Mouse (Mus musculus) E14TG2a.4 (cell line): ENCODE results near the gene Prickle2.

ENCODE experiments used
- CTCF ChIP-seq: conservative IDR thresholded peaks from 2 replicates; pipeline ENCODE4 v1.5.1; 2014; ENCODE audit warnings: low read length
- NANOG ChIP-seq: IDR thresholded peaks from 2 replicates; pipeline ENCODE4 v1.6.1; 2014; ENCODE audit warnings: borderline replicate concordance, low read length, mixed read lengths
- POU5F1 ChIP-seq: IDR thresholded peaks from 2 replicates; pipeline ENCODE4 v1.6.1; 2014; ENCODE audit warnings: low read length, borderline replicate concordance

DNA sequence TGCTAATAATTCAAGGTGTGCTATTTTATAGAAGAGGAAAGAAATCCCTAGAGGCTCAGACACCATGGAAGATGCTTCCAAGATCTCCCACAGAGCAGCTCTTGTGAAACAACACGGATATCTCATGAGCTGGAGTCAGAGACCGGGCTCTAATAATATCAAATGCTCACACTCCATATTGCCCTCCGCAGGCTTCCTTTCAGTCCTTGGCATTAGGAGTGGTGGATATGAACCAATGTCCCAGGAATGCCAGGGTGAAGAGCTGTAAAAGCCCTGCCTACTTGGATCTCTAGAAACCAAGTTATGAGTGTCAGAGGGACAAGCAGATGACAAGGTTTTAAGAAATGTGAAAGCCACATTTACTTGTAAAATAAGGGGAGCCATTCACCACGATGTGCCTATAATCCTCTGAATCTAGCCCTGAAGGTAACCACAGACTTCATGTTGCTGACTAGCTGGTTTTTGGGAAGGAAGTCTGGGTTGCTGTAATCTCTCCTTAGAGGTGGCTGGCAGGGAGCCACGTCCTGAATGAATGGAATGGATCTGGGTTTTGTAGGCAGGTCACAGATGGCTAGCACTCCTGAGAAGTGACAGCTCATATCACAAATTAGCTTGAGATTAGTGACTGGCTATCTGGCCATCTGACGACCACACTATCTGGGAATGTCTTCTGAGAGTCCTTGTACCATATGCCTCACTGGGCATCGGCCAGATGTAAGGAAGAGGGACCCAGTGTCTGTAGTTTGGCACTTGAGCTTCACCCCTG lies 278.4 kb downstream of the Prickle2 start:
- TF ChIP-seq CTCF (no peak), POU5F1 (no peak), NANOG (no peak)
